Mouse (Mus musculus): ENCODE data around the gene Efna3.

Gene Efna3

DNA sequence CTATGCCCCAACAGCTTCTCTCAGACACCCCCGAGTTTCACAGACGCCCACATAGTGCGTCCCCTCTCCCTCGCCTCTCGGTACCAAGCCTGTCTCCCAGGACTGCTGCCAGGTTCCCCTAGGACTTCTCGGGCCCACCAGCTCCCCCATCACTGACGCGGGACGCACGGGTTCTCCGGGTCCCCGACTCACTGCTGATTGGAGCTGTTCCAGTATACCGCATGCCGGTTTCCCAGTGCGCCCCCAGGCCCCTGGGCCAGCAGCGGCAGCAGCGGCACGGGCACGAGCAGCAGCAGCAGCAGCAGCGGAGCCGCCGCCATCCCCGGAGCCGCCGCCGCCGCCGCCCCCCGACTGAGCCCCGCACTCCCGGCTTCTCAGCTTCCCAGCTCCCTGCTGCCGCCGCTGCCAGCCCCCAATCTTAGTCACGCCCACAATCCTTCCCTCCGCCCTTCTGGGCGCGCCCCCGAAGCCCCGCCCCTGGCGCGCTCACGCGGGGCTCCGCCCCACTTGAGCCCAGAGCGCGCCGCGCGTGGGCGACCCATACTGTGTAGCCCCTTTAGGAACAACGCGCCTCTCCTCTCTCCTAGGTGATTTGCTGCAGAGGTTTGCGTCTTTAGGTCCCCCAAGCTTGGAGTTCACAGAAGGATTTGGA is at the start of gene Efna3:
Gene Efna3 (minus strand): TSS at position 452 of the 652 bp plus-strand sequence.
- DNase-seq: peak; percentile 85

DNA sequence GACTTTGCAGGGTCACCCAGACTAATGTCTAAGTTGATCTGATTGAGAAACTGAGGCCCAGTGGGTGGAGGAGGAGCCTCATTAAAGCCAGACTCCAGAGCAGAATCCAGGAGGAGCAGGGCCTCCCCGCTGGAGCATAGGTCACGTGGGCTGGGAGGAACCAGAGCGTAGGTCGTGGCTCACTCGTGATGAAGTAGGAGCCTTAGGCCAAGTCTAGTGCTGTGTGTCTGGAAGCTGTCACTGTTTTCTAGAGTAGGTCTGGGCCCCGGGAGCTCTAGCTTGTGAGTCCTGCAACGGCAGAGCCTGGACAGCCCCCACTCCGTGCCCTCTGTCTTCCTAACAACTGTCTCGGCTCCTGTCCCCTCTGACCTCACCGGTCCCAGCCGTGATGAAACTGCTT is 44.6 kb upstream of the Efna3 start:
- DNase-seq: no peak

- no peak for DNase-seq
These were observed 43.0 kb upstream of the Efna3 start for GRCm38 (mm10) chr3:89365486-89366414.

- DNase-seq: no peak
These were observed 42.4 kb upstream of the Efna3 start, which contains the start of gene Dcst1 for GRCm38 (mm10) chr3:89365153-89365485. TSS of gene Dcst1 (minus strand) at chr3:89365253.

GRCm38 (mm10) chr3:89364631-89365030 is 41.9 kb upstream of the Efna3 start:
- no peak for DNase-seq

DNA sequence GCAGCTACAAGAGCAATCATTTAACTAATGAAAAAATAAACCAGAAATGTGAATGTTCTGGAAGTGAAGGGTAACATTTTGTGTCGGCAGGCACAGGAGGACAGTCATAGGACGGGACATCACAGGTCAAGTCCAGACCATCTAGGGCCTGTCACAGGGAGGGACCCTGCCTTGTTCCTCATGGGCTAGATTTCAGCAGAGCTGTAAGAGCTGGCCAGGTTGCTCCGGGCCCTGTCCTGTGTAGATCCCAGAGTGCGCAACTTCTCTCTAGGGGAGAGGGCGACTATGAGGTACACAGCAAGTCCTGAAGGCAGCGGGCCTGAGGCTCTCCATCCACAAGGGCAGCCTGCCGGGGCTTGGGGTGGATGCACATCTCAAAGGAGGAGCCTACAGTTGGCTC is 38.9 kb upstream of the Efna3 start, which contains the start of gene Dcst2:
Gene Dcst2 (plus strand): TSS at position 301 of the 400 bp plus-strand sequence.
- no peak for DNase-seq

DNA sequence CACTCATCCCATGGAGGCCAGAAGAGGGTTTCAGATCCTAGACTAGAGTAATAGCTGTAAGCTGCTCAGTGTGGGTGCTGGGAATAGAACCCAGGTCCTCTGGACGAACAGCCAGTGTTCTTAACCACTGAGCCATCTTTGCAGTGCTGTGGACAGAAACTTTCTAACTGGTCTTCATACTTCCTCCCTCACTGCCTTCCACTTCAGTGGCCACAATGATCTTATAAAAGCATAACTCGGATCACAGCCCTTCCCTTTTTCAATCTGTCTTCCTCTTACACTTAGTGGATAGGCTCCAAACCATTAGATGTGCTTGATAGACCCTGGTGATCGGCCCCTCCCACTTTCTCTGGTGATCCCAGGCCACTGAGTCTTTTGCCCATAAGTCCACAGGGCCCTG is 37.5 kb upstream of the Efna3 start:
- no peak for DNase-seq

GRCm38 (mm10) chr3:89359630-89360029 is 36.9 kb upstream of the Efna3 start:
- DNase-seq: no peak

DNA sequence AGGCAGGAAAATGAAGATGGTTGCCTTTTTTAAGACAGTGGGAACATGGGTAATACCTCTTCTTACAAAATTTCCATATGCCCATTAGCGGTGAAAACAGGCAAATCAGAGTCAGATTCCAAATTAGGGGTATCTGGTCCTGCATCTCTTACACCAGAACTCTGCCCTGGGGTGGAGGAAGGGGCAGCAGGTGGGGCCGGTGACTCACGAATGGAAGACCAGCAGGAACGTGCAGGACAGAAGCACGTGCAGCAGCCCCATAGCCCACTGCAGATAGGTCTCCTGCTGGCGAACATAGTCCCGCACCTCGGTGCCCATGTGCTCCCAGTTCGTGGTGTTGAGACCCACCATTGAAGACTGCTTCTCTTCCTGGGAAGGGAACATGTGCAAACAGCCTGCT is 33.3 kb upstream of the Efna3 start:
- no peak for DNase-seq

- DNase-seq: no peak
These were observed 32.7 kb upstream of the Efna3 start for GRCm38 (mm10) chr3:89355512-89355902.

DNA sequence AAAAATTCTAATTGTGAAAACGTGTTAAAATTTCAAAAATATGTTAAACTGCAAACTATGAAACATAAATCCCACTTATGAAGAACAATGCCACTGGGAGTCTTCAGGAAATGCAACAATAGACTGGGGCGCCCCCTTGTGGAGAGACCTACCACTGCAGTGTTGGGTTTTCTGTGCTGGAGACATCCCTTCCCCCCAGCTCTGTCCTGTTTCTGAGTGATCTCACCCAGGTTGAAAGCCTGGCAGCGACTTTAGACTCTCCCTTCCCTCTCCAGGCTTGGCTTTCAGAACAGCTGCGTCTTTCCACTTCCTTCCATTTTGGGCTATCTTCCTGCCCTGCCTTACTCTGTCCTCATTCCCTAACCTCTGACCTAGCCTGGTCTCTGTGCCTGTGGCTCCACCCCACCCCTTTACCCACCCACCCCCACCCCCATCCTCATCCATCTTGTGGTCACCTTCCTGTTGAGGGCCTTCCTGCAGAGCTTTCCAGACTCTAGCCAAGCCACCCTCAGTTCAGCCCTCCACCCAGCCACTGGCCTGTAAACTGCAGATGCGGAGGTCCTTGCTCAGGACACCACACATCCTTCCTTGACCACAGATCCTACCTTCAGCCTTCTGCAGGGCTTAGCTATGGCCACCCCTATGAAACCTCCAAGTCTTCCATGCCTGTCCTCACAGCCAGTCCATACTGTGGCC is 32.2 kb upstream of the Efna3 start:
- peak; percentile 85 for DNase-seq

DNA sequence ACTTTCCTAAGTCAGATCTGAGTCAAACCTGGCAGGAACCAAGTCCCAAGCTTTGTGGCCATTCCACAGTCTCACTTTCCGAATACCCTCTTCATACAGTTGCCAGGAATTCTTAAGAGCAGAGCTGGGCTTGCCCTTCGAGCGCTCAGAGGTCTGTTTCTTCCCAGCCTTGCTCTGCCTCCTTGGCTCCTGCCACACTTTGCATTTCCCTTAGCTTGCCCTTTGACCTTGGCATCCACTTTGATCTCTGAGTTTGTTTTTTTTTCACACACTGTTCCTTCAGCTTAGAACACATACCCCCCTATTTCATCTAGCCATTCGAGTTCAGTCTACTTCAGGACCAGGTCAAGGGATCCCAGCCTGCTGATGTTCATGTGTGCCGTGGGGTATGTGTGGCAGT is 28.5 kb upstream of the Efna3 start:
- DNase-seq: no peak

DNA sequence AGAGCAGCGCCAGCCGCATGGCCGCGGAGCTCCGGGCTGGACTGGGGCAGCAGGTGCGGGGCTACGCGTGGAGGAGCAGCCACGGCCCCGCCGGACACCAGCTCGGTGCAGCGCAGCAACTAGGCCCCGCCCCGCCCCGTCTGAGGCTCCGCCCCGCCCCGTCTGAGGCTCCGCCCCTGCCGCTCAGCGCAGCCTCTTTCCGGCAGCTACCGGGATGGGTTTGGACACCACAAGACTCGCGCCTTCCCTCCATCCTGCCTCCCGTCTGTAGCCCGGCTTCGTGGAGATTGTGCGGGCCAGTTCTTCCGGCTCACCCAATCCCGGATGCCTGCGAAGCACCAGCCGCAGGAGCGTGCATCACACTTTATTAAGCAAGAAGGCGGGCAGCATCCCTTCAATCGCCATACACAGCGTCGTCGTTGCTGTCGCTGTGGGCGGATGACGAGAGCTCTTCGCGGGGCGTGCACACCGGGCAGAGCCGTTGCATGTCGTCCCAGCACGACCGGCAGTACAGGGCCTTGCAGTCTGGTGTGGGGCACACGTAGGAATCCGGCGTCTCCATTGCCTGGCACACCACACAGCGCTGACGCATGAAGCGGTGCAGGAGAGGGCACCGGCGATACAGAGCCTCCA is 27.2 kb upstream of the Efna3 start, which contains the start of gene Adam15:
Gene Adam15 (minus strand): TSS at position 128 of the 633 bp plus-strand sequence.
- peak; percentile 91 for DNase-seq

- DNase-seq: no peak
These were observed 26.4 kb upstream of the Efna3 start for GRCm38 (mm10) chr3:89348911-89349868.

DNA sequence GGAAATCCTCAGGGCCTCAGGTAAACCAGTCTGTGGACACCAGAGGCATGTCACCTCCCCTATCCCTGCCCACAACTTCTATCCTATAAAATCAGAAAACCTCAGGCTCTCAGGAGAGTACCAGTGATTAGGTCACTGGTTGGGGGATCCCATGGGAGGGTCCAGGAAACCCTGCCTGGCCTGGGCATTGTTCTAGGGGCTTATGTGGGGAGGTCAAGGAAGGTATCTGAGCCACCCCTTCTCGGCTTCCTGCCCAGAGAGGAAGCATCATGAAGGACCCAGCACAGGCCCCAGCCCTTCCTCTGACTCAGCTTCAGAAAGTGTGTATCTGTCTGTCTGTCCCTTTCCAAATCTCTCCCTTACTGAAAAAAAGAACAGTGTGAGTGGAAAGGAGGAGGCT is 25.2 kb upstream of the Efna3 start:
- no peak for DNase-seq

DNA sequence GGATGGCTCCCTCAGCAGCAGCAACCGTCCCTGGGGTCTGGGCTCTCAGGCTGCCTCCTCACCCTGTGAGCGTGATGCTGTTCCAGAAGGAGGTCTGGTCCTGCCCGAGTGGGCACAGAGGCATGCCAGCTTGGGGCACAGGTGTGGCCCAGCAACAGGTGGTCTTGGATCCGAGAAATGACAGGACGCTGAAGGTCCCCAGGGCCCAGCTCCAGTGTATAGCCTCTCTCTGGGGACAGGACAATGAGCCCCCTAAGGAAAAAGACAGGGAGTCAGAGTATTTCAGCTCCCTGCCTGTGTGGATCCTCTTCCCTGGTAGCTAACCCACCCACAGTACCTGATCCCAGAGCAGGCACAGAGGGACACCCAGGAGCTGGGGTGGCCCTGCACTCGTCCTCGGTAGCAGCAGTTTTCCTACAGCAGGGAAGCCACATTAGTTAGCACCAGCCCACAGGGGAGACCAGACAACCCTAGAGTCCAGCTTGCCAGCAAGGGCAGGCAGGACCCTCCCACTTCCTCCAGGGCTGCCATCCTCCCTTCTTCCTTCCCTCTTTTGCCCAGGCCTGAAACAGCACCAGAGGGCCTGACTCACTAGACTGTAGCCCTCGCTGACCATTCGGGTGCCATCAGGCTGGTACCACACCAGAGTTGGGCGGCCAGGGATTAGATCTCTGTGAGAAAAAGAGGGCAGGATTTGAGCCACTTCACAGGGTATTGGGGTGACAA is 24.2 kb upstream of the Efna3 start:
- DNase-seq: no peak

DNA sequence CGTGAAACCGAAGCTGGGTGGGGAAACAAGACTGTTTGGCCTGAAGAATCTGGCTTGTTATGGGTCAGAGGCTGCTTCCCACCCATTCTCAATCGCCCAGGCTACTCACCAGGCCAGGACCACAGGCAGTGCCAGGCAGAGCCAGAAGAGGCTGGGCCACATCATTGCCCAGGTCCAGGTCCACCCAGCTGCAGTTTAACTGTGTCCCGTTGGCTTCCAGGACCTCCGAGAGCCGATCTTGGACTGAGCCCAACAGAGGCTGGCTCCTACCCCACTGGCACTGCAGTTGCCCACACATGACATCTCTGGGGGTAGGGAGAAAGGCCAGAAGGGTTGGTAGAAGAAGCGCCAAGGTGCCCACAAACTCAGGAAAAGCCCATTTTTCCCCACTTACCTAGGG is 20.5 kb upstream of the Efna3 start:
- DNase-seq: no peak

- no peak for DNase-seq
These were observed 19.0 kb upstream of the Efna3 start for GRCm38 (mm10) chr3:89341794-89342193.

GRCm38 (mm10) chr3:89340465-89340864 is 17.7 kb upstream of the Efna3 start:
- peak; percentile 80 for DNase-seq

DNA sequence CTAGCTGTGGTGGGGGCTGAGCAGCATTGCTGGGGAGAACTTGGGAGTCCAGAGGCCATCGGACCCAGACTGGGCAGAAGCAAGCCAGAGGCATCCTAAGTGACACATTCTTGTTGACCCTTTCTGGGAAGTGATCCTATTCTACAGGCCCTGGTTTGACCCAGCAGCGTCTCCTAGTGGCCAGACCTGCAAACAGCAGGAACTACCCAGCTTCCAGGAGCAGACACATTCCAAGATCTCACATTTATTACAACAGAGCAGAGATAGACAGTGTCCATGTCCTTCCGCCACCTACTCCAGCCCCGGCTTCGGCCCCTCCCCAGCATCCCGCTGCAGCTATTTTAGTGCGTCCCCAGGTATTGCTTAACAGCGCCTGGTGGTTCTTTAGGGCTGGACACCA is 16.7 kb upstream of the Efna3 start:
- peak; percentile 66 for DNase-seq
